Mouse (Mus musculus): Measurements from ENCODE around the gene Hoxb3.

Gene Hoxb3

DNA sequence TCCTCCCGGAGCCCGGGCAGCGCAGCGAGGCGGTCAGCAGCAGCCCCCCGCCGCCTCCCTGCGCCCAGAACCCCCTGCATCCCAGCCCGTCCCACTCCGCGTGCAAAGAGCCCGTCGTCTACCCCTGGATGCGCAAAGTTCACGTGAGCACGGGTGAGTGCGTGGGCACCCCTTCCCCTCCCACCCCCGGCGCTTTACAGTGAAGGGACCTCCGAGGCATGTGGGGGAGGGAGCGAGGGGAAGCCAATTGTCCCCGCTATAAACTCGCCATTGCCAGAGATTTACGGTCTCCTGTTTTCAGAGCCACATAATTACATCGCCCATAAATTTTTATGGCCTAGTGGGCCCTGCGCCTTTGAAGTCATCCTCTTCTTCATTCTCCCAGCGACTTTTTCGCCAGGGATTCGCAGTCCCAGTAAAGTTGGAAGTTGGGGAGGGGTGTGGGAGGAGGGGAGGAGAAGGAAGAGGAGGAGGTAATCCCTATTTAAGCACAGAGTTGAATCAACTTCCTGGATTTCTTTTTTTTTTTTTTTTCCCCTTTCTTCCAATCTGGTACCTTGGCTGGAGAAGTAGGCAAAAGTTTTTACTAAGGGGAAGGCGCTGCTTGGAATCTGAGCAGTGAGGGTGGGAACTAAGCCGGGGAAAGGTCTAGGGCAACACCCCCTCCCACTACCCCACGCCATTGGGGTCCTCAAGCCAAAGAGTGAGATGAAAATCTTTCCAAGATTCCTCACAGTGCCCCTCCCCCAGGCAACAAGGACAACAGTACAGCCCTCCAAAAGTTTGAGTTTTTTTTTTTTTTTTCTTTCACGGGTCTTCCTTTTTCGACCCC, 3.8 kb upstream of the Hoxb3 start:
- DNase-seq: peak; percentile 51

DNA sequence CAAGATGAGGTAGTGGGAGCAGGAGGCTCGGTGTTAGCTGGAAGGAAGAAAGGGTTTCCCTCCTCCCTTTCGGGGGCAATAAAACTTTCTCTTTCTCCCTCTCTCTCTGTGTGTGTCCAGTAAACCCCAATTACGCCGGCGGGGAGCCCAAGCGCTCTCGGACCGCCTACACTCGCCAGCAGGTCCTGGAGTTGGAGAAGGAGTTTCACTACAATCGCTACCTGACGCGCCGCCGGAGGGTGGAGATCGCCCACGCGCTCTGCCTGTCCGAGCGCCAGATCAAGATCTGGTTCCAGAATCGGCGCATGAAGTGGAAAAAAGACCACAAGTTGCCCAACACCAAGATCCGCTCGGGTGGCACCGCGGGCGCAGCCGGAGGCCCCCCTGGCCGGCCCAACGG, 3.2 kb upstream of the Hoxb3 start:
- peak; percentile 48 for DNase-seq

DNA sequence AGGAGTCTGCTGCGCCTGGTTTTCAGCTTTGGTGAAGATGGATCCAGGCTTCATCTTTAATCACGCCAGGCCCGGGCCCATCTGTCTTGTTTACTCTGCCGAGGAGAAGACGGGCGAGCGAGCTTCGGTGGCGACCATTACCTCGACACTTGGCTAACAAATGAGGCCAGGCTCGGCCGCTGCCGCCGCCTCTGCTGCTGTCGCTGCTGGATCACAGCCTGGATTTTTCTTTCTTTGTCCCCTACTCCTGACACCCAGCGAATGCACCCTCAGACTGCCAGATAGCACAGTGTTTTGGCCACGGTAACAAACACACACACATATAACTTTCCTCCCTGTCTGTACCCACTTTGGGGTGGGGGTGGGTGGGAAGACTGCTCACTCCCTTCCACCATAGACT, 2.4 kb upstream of the Hoxb3 start:
- no peak for DNase-seq

DNA sequence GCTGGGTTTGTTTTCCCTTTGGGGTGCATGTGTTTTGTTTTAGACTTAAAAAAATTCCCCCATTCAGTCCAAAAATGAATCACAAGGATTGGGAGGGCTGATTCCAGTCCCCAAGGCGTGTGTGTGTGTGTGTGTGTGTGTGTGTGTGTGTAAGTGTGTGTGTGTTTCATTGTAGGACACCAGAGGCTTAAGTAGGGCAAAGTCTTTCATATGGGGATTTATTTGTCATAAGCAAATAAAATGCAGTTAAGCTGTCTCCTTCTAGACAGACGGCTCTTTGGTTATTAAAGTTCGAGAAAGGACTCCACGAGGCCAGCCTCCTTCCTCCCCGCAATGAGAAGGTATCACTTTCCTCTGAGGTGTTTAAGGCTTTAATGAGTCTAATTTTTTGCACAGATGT, 1.3 kb upstream of the Hoxb3 start:
- DNase-seq: no peak

DNA sequence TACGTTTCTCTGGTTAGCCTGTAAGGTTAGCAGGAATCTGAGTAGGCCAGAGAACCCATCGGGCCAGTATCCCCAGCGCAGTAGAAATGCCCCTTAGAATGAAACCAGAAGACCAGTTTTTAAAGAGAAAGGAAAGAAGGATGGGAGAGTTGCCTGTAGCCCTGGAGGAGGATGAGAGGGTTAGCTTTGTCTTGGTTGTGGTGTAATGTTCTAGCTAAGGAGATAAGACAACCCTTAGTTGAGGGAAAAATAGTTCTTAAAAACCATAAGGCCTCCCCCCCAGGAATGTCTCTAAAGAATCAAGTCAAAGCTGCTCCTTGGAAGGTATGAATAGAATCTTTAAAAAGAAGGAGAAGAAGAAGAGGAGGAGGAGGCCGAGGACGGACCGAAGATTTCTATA, 388 bp upstream of the Hoxb3 start:
- no peak for DNase-seq

DNA sequence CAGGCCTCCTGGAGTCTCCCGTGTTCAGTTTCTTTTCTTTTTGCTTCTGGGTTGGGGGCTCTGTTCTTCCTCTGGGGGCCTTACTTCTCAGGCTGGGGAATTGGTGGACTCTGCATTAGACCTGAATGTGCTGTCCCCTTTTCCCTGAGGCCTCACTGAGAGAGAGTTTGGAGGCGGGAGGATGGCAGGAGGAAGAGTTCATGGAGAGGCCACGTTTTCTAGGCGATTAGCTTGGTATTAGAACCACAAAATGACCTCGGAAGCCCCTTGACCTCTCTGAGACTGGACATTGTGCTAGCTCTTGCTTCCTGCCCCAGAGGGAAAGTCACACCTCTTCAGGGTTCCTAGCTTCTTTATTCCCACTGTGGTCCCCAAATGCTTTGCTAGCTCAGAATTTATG, 999 bp downstream of the Hoxb3 start:
- DNase-seq: no peak

DNA sequence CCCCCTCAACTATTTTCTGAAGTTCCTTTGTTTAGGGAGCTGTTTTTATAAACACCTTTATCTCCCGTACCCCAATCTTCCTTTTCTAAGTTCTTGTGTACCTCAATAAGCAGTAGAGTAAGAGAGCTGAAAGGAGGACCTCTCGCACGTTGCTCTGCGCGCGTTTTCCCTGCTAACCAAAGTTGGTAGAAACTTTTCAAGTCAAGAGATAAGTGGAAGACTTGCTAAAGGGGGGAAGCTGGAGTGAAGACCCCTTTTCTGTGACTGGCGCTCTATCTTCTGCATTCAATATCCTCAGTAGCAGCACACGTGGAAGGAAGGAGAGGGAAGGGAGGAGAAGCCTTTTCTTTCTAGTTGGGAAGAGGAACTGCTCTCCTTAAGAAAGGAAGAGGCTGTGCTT, 1.8 kb downstream of the Hoxb3 start:
- no peak for DNase-seq

DNA sequence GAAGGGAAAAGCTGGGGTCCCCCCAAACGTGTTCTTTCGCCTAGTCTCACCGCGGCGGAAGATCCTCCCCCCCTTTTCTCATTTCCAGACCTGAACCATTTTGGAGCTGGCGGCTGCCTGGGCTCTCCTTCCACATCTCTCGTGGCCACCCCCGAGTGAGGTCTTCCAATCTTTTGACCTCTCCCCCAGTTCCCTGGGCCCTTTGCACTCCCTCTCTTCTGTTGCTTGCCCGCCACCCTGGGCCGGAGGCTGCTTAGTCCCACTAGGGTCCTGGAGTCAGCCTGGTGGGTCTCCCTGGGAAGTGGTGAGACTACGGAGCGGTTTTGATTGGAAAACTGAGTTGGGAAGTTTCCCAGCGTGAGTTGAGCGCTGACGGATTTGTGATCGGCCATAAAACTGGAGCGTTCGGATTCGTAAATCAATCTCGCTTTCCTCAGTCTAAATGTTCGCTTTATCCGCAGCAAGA, 2.7 kb downstream of the Hoxb3 start:
- no peak for DNase-seq

DNA sequence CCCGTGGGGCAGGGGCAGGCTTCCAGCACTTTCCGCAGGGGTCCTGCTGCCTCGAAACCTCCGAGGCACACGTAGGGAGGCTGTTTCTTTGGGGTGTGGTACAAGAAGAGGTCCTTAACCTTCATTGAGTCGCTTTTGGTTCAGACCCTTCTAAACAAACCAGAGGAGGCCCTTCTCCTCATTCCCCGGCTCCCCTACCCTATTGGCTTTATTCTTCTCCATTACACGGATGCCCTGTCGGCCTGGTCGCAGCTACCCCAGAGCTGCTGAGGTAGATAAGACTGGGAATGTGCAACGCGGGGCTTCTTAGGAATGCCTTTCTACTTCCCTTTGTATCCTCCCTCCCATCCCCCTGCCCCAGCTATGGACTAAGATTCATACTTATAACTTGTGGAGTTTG, 3.6 kb downstream of the Hoxb3 start:
- no peak for DNase-seq

DNA sequence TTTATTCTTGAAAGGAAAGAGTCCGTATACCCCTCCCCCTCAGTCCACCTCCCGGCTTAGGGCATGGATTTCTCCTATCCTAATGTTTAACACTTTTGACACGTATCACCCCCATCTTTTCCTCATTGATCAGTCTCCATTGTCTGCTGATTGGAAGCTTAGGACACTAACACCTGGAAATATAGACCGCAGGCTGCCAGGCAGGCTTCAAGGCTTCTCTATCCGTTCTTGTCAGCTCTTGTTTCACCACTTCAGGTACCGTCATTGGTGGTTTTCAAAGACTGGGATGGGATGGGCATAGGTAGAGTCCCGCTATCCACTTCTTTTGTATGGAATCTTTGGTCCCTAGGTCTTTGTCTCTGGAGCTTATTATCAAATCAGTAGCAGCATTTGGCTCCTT, 4.0 kb downstream of the Hoxb3 start:
- DNase-seq: no peak

DNA sequence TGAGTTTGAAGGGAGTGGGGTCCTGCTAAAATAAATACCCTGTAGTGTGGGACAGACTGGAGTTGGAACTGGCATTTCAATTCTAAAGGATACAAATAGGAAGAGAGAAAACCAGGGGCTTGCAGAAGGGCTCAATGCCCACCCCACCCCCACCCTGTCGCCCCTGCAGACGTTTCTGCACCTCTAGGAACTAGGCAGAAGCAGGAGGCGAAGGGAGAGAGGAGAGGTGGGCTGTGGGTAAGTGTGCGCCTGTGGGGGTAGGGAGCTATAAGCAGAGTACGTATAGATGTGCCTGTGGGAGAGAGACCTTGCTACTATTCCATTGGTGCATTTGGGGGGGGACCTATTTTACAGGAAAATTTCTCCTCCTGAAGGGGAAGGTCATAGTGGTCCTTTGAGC, 4.6 kb downstream of the Hoxb3 start:
- DNase-seq: no peak

DNA sequence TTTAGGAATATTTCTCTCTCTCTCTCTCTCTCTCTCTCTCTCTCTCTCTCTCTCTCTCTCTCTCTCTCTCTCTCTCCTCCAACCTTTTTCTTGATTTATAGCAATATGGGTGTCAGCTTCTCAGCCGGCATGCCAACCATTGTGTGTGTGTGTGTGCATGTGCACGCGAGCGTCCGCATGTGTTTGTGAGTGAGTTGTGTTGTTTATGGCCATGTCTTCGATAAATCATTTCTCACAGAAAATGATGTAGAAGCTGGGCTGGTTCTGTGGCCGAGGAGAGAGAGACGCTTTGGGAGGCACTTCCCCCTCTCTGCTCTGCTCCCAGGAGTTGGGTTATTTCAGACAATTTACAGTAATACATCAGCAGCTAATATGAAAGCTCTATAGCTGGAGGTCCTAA, 5.5 kb downstream of the Hoxb3 start:
- no peak for DNase-seq

DNA sequence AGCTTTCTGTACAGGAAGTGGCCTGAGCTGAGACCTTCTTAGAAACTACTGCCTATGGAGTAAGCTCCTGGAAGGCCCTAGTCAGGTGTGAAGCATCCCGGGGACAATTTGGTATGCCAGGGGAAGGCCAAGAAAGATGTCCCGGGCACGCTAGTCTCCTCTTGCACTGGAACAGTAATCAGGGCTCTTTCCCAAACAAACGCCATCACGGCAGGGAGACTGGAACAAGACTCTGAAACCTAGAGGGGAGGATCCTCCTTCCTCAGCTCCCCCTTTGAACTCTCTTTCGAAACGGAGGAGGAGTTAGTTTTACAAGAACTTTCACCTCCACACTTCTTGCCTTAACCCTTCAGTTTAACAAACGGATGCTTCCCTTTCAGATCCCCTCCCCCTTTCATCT, 9.0 kb downstream of the Hoxb3 start:
- DNase-seq: no peak

DNA sequence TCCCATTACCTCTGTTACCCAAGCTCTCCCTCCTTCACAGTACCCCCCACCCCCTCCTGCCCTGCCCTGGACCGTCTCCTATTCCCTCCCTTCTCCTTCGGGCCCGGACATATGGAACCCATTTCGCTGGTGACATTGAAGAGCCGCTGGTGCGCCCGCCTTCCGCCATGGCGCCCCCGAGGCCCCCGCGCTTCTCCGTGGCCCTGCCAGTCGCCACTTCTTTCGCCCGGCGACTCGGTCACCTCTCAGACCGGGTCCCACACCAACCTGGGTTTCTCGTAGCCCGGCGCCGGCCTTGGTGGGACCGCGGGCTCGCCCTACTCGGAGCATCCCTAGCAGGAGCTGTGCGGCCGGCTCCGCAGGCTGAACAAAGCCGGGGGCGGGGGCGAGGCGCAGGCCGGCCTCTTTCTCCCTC, 9.5 kb downstream of the Hoxb3 start:
- DNase-seq: no peak

DNA sequence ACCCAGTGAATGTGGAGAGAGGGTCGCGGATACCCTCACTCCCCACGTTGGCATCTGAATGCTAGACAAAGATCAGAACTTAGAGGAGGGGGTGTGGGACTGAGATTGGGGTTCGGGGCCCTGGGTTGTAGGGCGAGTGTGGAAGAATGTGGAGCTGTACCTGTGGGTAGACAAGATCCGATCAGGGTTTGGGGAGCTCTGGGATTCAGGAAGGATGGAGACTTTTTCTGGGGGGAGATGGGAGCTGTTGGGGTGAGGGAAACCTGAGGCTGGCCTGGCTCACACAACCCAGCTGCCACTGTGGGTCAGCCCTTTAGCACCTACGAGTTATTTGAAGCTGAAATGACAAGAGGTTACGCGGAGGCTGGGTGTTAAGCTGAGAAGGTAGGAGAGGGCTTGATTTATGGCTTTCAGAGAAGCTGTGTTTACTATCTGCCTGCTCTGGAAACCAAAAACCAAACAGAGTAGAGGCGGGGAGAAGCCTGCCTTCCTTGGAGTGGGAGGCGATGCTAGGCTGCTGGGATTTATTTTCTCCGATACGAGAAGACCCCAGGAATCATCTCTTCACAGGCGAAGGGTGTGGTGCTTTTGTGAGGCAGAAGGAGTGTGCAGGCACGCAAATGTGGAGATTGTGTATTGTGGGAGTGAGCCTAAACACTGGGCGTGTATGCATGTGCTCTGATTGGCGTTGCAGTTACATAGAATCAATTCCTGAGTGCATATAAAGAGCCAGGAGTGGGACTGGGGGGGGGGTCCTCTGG, 10.3 kb downstream of the Hoxb3 start:
- DNase-seq: no peak

DNA sequence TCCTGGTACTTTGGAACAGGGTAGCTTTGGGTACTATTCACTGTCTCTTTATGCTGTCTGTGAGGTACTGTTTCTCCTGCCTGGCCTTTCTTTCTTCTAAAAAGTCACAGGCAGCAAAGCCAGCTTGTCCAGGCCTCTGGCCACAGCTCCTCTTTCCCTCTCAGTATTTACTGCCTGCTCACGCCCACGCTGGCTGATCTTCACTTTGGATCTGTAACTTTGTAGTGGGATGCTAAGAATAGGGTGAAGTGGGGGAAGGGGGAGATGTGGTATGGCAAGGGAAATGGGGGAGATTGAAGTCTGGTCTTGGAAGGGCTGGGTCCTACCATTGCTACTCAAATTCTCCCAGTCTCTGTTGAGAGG, 10.9 kb downstream of the Hoxb3 start:
- DNase-seq: no peak

DNA sequence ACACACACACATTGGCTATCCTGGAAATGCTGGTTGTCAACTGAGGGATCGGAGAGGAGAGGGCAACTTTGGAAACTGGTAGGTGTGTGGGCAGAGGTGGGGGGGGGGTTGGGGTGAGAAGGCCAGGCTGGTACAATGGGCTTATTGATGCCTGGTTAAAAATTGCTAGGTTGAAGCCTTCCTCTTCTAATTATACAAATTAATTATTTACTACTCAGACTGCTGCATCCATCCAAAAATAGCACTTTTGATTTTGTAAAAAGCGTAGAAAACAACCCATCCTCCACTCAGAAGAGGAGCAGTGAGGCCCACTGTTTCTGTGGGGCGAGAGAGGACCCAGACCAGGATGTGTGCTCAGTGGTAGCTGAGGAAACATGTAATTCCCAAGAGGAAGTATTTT, 11.9 kb downstream of the Hoxb3 start:
- DNase-seq: no peak

DNA sequence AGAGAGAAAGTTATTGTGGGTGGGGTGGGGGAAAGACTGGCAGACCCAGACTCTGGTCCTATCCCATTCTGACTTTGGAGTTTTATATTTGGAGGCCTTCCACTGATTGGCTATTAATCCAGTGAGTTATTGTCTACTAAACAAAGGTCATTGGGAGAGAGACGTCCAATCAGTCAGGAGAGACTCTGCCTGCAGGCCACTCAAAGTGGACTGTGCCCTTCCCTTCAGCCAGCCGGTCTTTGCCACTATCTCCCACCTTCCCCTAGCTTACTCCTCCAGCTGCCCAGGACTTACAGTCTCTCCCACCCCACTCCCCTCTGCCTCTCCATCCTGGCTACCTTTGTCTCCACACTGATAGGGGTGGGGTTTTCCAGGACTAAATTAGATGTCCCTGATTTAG, 13.5 kb downstream of the Hoxb3 start:
- DNase-seq: no peak

DNA sequence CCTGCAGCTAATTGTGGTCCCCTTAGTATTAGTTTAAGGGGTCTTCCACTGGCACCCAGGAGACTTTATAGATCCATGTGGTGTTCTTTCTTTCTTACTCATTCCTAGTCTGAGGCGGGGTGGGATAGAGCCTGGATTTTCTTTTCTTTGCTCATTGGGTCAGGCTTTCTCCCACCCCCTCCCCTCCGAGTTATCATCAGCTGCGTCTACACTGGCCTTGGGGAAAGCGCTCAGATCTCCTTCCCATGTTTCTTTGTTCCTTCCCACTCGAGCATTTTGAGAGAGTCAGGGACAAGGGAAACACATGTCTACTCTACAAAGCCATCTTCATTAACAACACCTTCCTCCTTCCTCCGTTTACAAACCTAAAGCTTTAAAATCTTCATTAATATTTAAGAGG, 13.9 kb downstream of the Hoxb3 start:
- DNase-seq: no peak

DNA sequence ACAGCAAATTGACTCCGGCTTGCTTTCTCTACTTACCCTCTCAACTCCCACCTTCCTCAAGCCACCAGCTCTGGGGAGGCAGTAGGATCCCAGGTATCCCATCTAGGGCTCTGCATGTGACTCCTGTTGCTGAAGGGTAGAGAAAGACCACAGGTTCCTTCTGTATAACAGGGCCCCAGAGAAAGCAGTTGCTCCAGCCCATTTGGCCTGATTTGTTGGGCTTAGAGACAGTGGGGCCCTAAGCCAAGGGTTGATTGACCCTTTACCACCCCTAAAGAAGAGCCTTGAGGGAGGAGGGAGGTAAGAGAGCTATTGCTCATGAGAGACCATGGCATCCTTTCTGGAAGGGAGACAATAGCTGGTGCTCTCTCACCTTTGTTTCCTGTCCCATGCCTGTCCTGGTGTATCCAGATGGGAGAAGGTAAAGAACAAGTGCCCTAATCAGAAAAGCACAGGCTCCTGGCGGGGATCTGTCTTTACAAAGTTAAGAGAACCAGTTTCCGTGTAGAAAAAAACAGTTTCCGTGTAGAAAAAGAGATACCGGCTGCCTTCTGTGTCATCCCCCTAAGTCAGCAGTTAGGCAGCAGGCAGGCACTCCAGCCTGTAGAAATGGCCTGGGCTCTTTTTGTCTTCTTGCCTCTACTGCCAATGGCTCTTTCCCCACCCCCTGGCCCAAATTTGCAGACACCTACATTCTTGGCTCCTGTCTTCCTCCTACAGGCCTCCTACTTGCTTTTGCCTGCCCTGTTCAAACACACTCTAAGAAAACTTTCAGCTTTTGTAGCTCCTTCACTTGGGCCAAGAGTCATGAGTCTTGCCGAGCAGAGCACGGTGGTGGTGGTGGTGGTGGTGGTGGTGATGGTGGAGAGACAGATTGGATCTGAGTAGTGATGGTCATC, 16.1 kb downstream of the Hoxb3 start:
- DNase-seq: no peak

DNA sequence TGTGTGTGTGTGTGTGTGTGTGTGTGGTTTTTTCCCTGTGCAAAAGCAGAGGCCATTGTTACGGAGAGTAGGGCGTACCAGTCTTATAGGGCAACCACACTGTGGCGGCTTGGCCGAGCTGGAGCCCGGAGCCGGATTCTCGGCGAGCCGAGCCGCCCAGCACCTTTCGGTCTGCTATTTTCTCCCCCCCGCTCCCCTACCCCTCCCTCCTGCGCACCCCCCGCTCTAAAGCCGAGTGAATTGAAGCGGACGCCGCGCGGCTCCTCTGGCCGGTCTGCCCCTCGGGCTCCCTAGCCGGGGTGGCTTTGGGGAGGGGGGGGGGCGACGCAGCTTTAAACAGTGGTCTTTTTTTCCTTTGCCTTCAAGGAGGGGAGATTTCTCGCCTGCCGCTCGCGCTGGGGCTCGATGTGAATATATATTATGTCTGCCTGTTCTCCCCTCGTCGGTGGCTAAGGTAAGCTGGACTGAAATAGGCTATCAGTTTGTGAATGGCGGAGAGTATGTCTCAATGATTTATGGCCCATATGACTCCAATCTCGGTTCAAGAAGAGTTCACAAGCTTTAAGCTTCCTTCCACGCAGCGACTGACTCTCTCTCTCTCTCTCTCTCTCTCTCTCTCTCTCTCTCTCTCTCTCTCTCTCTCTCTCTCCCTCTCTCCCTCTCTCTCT, 17.7 kb downstream of the Hoxb3 start:
- no peak for DNase-seq

DNA sequence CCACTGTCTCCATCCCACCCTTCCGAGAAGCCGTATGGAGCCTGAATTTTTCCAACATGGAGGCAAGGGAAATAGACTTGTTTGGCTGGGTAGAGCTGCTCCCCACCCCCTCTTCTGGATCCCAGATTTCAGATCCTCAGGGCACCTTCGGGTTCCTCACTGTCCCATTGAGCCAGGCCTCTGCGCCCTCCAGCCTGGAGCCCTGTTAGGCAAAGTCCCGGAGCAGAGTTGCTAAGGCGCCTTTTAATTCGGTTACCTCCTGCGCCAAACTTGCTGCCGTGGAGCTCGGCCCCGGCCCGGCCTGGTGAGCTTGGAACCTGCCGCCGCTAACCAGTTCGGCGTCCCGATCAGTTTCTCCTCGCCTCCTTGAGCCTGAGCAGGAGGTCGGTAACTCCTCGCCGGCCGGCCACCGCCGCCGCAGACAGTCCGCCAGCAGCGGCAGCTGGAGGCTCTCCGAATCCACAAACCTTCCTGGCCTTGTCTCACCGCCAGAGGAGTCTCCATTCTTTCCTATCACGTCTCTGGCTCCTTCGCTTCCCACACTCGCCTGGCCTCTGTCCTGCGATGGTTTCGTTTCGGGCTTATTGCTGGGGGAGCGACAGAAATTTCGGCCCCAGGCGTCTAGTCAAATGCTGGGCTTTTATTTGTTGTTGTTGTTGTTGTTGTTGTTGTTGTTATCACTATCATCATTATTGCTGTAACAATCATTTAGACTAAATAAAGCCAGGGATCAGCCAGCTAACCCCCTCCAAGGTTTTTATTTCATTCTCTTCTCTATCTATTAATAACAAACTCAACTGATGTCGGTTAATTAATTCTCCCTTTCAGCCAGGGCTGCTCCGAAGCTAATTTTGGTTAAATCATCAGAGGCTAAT, 18.8 kb downstream of the Hoxb3 start:
- no peak for DNase-seq
